Mouse (Mus musculus): ENCODE data around the gene Zscan22. TPM values are rescaled to one million over a fixed set of nuclear protein-coding genes. Genes with fewer than 3 reads are reported as not detected.

Gene Zscan22
- 11.5 and 11.8 TPM in 2 replicates for polyA plus RNA-seq (2021; fragmentation: Nextera tagmentation)
- long read RNA-seq, experiment 1, partial matches to known transcripts, result 2 of 6 reads
- long read RNA-seq, experiment 1, other reads (novel, unspliced or antisense), result 1 of 6 reads
- long read RNA-seq, experiment 2, transcript Zscan22-202 (2 exons, 2,995 nt), result minor isoform, 6 of 54 reads
- long read RNA-seq, experiment 2, transcript Zscan22-203 (2 exons, 2,087 nt), result major isoform, 28 of 54 reads
- long read RNA-seq, experiment 2, transcript Zscan22-201 (3 exons, 2,620 nt), result minor isoform, 6 of 54 reads
- long read RNA-seq, experiment 2, partial matches to known transcripts, result 2 of 54 reads
- long read RNA-seq, experiment 2, other reads (novel, unspliced or antisense), result 10 of 54 reads

GRCm38 (mm10) chr7:12897655-12898410 lies at the start of gene Zscan22:
TSS of gene Zscan22 (plus strand) at chr7:12897815.

GRCm38 (mm10) chr7:12880911-12881660 lies 16.5 kb upstream of the Zscan22 start, which contains the start of gene Zfp128:
TSS of gene Zfp128 (plus strand) at chr7:12881177.

GRCm38 (mm10) chr7:12921705-12922465 lies 24.3 kb downstream of the Zscan22 start, which contains the start of gene Rps5:
TSS of gene Rps5 (plus strand) at chr7:12922290.

GRCm38 (mm10) chr7:12927191-12927680 lies 29.6 kb downstream of the Zscan22 start, which contains the start of gene Rnf225:
TSS of gene Rnf225 (plus strand) at chr7:12927416.

Other genes with a start within 250 kb of the Zscan22 start
- gene Vmn2r55, start 212.8 kb upstream of the Zscan22 start, polyA plus RNA-seq (2021; fragmentation: Nextera tagmentation), result not detected in 2 replicates
- gene Vmn2r56, start 162.8 kb upstream of the Zscan22 start, polyA plus RNA-seq (2021; fragmentation: Nextera tagmentation), result not detected in 2 replicates
- gene Zscan18, start 94.2 kb upstream of the Zscan22 start, polyA plus RNA-seq (2021; fragmentation: Nextera tagmentation), result 8.7 and 8.8 TPM in 2 replicates
- gene Zfp329, start 79.0 kb upstream of the Zscan22 start, polyA plus RNA-seq (2021; fragmentation: Nextera tagmentation), result 7.9 and 9.7 TPM in 2 replicates
- gene Zfp110, start 63.1 kb upstream of the Zscan22 start, polyA plus RNA-seq (2021; fragmentation: Nextera tagmentation), result 8.4 and 8.5 TPM in 2 replicates
- 3.5 TPM in 2 replicates for gene Zfp128, start 16.6 kb upstream of the Zscan22 start, polyA plus RNA-seq (2021; fragmentation: Nextera tagmentation)
- 627 and 629 TPM in 2 replicates for gene Rps5, start 24.5 kb downstream of the Zscan22 start, polyA plus RNA-seq (2021; fragmentation: Nextera tagmentation)
- gene Rnf225, start 29.6 kb downstream of the Zscan22 start, polyA plus RNA-seq (2021; fragmentation: Nextera tagmentation), result 0.39 TPM in 2 replicates
- gene Zfp324, start 68.0 kb downstream of the Zscan22 start, polyA plus RNA-seq (2021; fragmentation: Nextera tagmentation), result 2.2 TPM in 2 replicates
- 3.7 and 4.2 TPM in 2 replicates for gene Zfp446, start 80.0 kb downstream of the Zscan22 start, polyA plus RNA-seq (2021; fragmentation: Nextera tagmentation)
- gene Slc27a5, start 100.4 kb downstream of the Zscan22 start, polyA plus RNA-seq (2021; fragmentation: Nextera tagmentation), result 0.06 TPM in 1 of 2 replicates, not detected in the other
- 83.4 and 85.0 TPM in 2 replicates for gene Trim28, start 101.3 kb downstream of the Zscan22 start, polyA plus RNA-seq (2021; fragmentation: Nextera tagmentation)
- 8.1 and 9.6 TPM in 2 replicates for gene Zbtb45, start 112.2 kb downstream of the Zscan22 start, polyA plus RNA-seq (2021; fragmentation: Nextera tagmentation)
- 316 and 338 TPM in 2 replicates for gene Chmp2a, start 137.0 kb downstream of the Zscan22 start, polyA plus RNA-seq (2021; fragmentation: Nextera tagmentation)
- gene Ube2m, start 140.5 kb downstream of the Zscan22 start, polyA plus RNA-seq (2021; fragmentation: Nextera tagmentation), result 23.7 and 27.4 TPM in 2 replicates
- gene Mzf1, start 156.9 kb downstream of the Zscan22 start, polyA plus RNA-seq (2021; fragmentation: Nextera tagmentation), result 6.5 and 7.3 TPM in 2 replicates
- not detected in 2 replicates for gene Vmn1r85, start 197.4 kb downstream of the Zscan22 start, polyA plus RNA-seq (2021; fragmentation: Nextera tagmentation)
- not detected in 2 replicates for gene Vmn1r86, start 222.1 kb downstream of the Zscan22 start, polyA plus RNA-seq (2021; fragmentation: Nextera tagmentation)
- gene Vmn1r87, start 242.3 kb downstream of the Zscan22 start, polyA plus RNA-seq (2021; fragmentation: Nextera tagmentation), result not detected in 2 replicates

Data from layer of hippocampus, adult 6 months (tissue).